24 mouse cellular contexts compared by ENCODE assay signal in genomic region chr13:51663561-51663960, GRCm38 (mm10). TPM values are rescaled to one million over a fixed set of nuclear protein-coding genes. Genes with fewer than 3 reads are reported as not detected.
DNase-seq lines count a peak whose midpoint lies in the region; ATAC-seq and TF ChIP-seq lines count a peak whose summit lies in the region.
"Had no signal": no experiment of that assay in that cellular context is flagged by ENCODE, and none has a peak within 500 bp of the region (broad histone marks: within the 10 kb centered on the region; RNA-seq: fewer than 3 reads in every experiment).

No protein-coding gene starts in this region.

- no peaks in the 10 kb centered on the region for H3K27me3 ChIP-seq in kidney, adult 2 months (replicated peaks; ENCODE audit: control insufficient read depth, insufficient read depth, low read length)
- H3K27me3 ChIP-seq in kidney, embryonic 15.5 days: no peaks in the 10 kb centered on the region
- H3K27me3 ChIP-seq in kidney, postnatal 0 days (ENCODE audit: insufficient read depth, low read length): no peaks in the 10 kb centered on the region
- no peaks in the 10 kb centered on the region for H3K27me3 ChIP-seq in liver, adult 2 months (ENCODE audit: control insufficient read depth, insufficient read depth, low read length)
- H3K27me3 ChIP-seq: embryonic facial prominence, embryonic 13.5 days; embryonic facial prominence, embryonic 15.5 days; forebrain, embryonic 12.5 days had no signal

- no peak overlapping the region for H3K4me2 ChIP-seq in kidney, embryonic 15.5 days
- H3K4me2 ChIP-seq in kidney, postnatal 0 days (ENCODE audit: low read length): no peak overlapping the region
- H3K4me2 ChIP-seq: embryonic facial prominence, embryonic 13.5 days; embryonic facial prominence, embryonic 15.5 days; forebrain, embryonic 12.5 days had no signal

- ATAC-seq in kidney, embryonic 15.5 days (replicated peaks; ENCODE audit: low FRiP score): no peak
- ATAC-seq in kidney, postnatal 0 days (replicated peaks; ENCODE audit: low FRiP score, low read depth): no peak
- ATAC-seq: forebrain, embryonic 14.5 days had no signal

- TF ChIP-seq POLR2A in kidney, adult 2 months (IDR thresholded peaks at IDR 0.05; ENCODE audit: low read depth, low read length): no peak
- no peak for TF ChIP-seq POLR2A in liver, adult 2 months (IDR thresholded peaks at IDR 0.05; ENCODE audit: extremely low read depth, insufficient read depth, low read length)

- peak; percentile 84 for DNase-seq in kidney, adult 2 months
- DNase-seq in kidney, postnatal 14 days: no peak
- DNase-seq in kidney, adult 9 months: peak; percentile 79
- no peak for DNase-seq in kidney, postnatal 0 days (ENCODE audit: low spot score)
- no peak for DNase-seq in kidney, adult 18-20 months
- DNase-seq in liver, adult 2 months (ENCODE audit: extremely low read depth, low read depth, low spot score): peak; percentile 19
- no peak for DNase-seq in liver
- DNase-seq: adrenal gland, adult 2 months; adrenal gland, postnatal 10 days; adrenal gland, postnatal 25 days; cerebellum, adult 11 months; cerebellum, adult 18-20 months; cerebellum, adult 8-10 months; cerebellum, adult 9-11 months; cerebellum, postnatal 14 days; cerebellum, postnatal 36 days; embryo, embryonic 11 days had no signal

- H3K36me3 ChIP-seq in kidney, adult 2 months (ENCODE audit: control insufficient read depth, insufficient read depth, low read length): peaks cover 12% of the 10 kb centered on the region
- H3K36me3 ChIP-seq in kidney, embryonic 15.5 days: peaks cover 94% of the 10 kb centered on the region
- peaks cover 43% of the 10 kb centered on the region for H3K36me3 ChIP-seq in kidney, postnatal 0 days (ENCODE audit: insufficient read depth, low read length)
- peaks cover 67% of the 10 kb centered on the region for H3K36me3 ChIP-seq in liver, adult 2 months (ENCODE audit: control insufficient read depth, insufficient read depth, low read length)

- no peak for TF ChIP-seq CTCF in kidney, adult 2 months (conservative IDR thresholded peaks at IDR 0.05; ENCODE audit: insufficient read depth, insufficient read length, low read depth, low read length)
- TF ChIP-seq CTCF in kidney, postnatal 0 days (IDR thresholded peaks at IDR 0.05; ENCODE audit: low read depth): no peak
- no peak for TF ChIP-seq CTCF in liver, adult 2 months (IDR thresholded peaks at IDR 0.05; ENCODE audit: low read depth, low read length)

- H3K4me3 ChIP-seq in kidney, adult 2 months (ENCODE audit: insufficient read depth, low read depth, low read length): no peak overlapping the region
- no peak overlapping the region for H3K4me3 ChIP-seq in kidney, embryonic 15.5 days (replicated peaks)
- no peak overlapping the region for H3K4me3 ChIP-seq in kidney, postnatal 0 days (replicated peaks; ENCODE audit: low read depth, low read length)
- H3K4me3 ChIP-seq in liver, adult 2 months (ENCODE audit: insufficient read depth, low read depth, low read length): no peak overlapping the region
- H3K4me3 ChIP-seq: embryonic facial prominence, embryonic 13.5 days; embryonic facial prominence, embryonic 15.5 days; erythroblast, embryonic 14.5 days; forebrain, embryonic 10.5 days; forebrain, embryonic 12.5 days had no signal

- no peak overlapping the region for H3K9ac ChIP-seq in kidney, embryonic 15.5 days
- H3K9ac ChIP-seq in kidney, postnatal 0 days (ENCODE audit: low read depth, low read length): no peak overlapping the region
- no peak overlapping the region for H3K9ac ChIP-seq in liver, adult 2 months (ENCODE audit: low read depth, low read length)
- H3K9ac ChIP-seq: embryonic facial prominence, embryonic 13.5 days; embryonic facial prominence, embryonic 15.5 days; forebrain, embryonic 12.5 days had no signal

- no peaks in the 10 kb centered on the region for H3K9me3 ChIP-seq in kidney, embryonic 15.5 days (replicated peaks)
- H3K9me3 ChIP-seq in kidney, postnatal 0 days (replicated peaks; ENCODE audit: low read length): no peaks in the 10 kb centered on the region
- H3K9me3 ChIP-seq: embryonic facial prominence, embryonic 13.5 days; embryonic facial prominence, embryonic 15.5 days; forebrain, embryonic 10.5 days; forebrain, embryonic 12.5 days had no signal

- 63% methylated on average over 2 of the region's 2 CpGs for WGBS in kidney, adult 2 months
- 88% methylated on average over 2 of the region's 2 CpGs for WGBS in kidney, embryonic 15.5 days
- WGBS in kidney, postnatal 0 days: 87% methylated on average over 2 of the region's 2 CpGs
- WGBS in liver, adult 2 months: 30% methylated on average over 2 of the region's 2 CpGs

- peaks cover 13% of the 10 kb centered on the region; the same call in 1 of the 2 replicates for H3K4me1 ChIP-seq in kidney, adult 2 months (ENCODE audit: control insufficient read depth, insufficient read depth, low read length)
- no peaks in the 10 kb centered on the region for H3K4me1 ChIP-seq in kidney, embryonic 15.5 days
- H3K4me1 ChIP-seq in kidney, postnatal 0 days (replicated peaks; ENCODE audit: insufficient read depth, low read length): no peaks in the 10 kb centered on the region
- H3K4me1 ChIP-seq in liver, adult 2 months (ENCODE audit: control insufficient read depth, insufficient read depth, low read length): peaks cover 1% of the 10 kb centered on the region; the same call in 1 of the 2 replicates
- H3K4me1 ChIP-seq: embryonic facial prominence, embryonic 13.5 days; embryonic facial prominence, embryonic 15.5 days; forebrain, embryonic 10.5 days; forebrain, embryonic 12.5 days had no signal

- peak overlapping the region; percentile 87 for H3K27ac ChIP-seq in kidney, adult 2 months (ENCODE audit: insufficient read depth, low read depth, low read length)
- no peak overlapping the region for H3K27ac ChIP-seq in kidney, embryonic 15.5 days
- peak overlapping the region; percentile 36; the same call in 1 of the 2 replicates for H3K27ac ChIP-seq in kidney, postnatal 0 days
- H3K27ac ChIP-seq in liver, adult 2 months (replicated peaks; ENCODE audit: insufficient read depth, low read depth, low read length): no peak overlapping the region
- H3K27ac ChIP-seq: embryonic facial prominence, embryonic 13.5 days; embryonic facial prominence, embryonic 15.5 days; forebrain, embryonic 10.5 days; forebrain, embryonic 12.5 days had no signal

- H3K79me2 ChIP-seq in liver, adult 2 months (ENCODE audit: control insufficient read depth, insufficient read depth, low read length): no peaks in the 10 kb centered on the region

RNA-seq across cellular contexts. Expression of gene Secisbp2, which starts 12.1 kb away (rescaled TPM):
- 23.4 and 26.1 TPM in 2 replicates for polyA plus RNA-seq in kidney, adult 2 months (2012; rRNA removed)
- 26.6 and 31.9 TPM in 2 replicates for polyA plus RNA-seq in kidney, embryonic 15.5 days (2015; fragmentation: Nextera tagmentation; extraction: Ambion mirVana)
- polyA plus RNA-seq in kidney, postnatal 0 days (2015; fragmentation: Nextera tagmentation; extraction: Ambion mirVana): 34.9 and 36.5 TPM in 2 replicates
- total RNA-seq in liver, adult 2 months (2014; rRNA removed): 9.0 and 10.1 TPM in 2 replicates
- polyA plus RNA-seq in liver, adult 2 months (2012; rRNA removed): 13.6 and 13.8 TPM in 2 replicates

RNA-seq across cellular contexts. Expression of gene Cks2, which starts 18.5 kb away (rescaled TPM):
- 34.8 and 36.5 TPM in 2 replicates for polyA plus RNA-seq in kidney, adult 2 months (2012; rRNA removed)
- 370 and 419 TPM in 2 replicates for polyA plus RNA-seq in kidney, embryonic 15.5 days (2015; fragmentation: Nextera tagmentation; extraction: Ambion mirVana)
- polyA plus RNA-seq in kidney, postnatal 0 days (2015; fragmentation: Nextera tagmentation; extraction: Ambion mirVana): 249 and 253 TPM in 2 replicates
- total RNA-seq in liver, adult 2 months (2014; rRNA removed): 32.4 and 38.0 TPM in 2 replicates
- polyA plus RNA-seq in liver, adult 2 months (2012; rRNA removed): 22.7 and 25.8 TPM in 2 replicates

Comparison
In these comparisons a context has a peak if more than half of its experiments do, and no peak if none do; other contexts are left out.
1. DNase-seq: peak in kidney, adult 2 months (single experiment), kidney, adult 9 months (single experiment) and liver, adult 2 months (single experiment); none in kidney, postnatal 14 days (single experiment), kidney, postnatal 0 days (single experiment), kidney, adult 18-20 months (single experiment) and liver (single experiment).
2. H3K27ac ChIP-seq: peak in kidney, adult 2 months (single experiment) and kidney, postnatal 0 days (single experiment); none in kidney, embryonic 15.5 days (single experiment) and liver, adult 2 months (single experiment).